ENCODE assay signal across 18 mouse cellular contexts in genomic region chr6:135917676-135918075, GRCm38 (mm10).
DNase-seq lines count a peak whose midpoint lies in the region; ATAC-seq and TF ChIP-seq lines count a peak whose summit lies in the region.
"Had no signal": no experiment of that assay in that cellular context is flagged by ENCODE, and none has a peak within 500 bp of the region (broad histone marks: within the 10 kb centered on the region; RNA-seq: fewer than 3 reads in every experiment).

No protein-coding gene starts in this region.

- TF ChIP-seq POLR2A in brain, embryonic 14.5 days (IDR thresholded peaks at IDR 0.05; ENCODE audit: borderline replicate concordance, extremely low read depth, insufficient read depth, insufficient read length, poor library complexity, severe bottlenecking) = no peak

- H3K4me1 ChIP-seq in forebrain, embryonic 15.5 days = no peaks in the 10 kb centered on the region
- peaks cover 29% of the 10 kb centered on the region for H3K4me1 ChIP-seq in forebrain, embryonic 10.5 days
- H3K4me1 ChIP-seq in kidney, postnatal 0 days (replicated peaks; ENCODE audit: insufficient read depth, low read length) = no peaks in the 10 kb centered on the region
- H3K4me1 ChIP-seq in kidney, embryonic 14.5 days (ENCODE audit: control insufficient read depth, insufficient read depth, low read length) = no peaks in the 10 kb centered on the region
- H3K4me1 ChIP-seq: embryonic facial prominence, embryonic 10.5 days had no signal

- 0 out of 2 replicates have a peak, but pooled peaks have one; percentile 62 for ATAC-seq in forebrain, embryonic 15.5 days (replicated peaks)
- no peak for ATAC-seq in kidney, postnatal 0 days (replicated peaks; ENCODE audit: low FRiP score, low read depth)
- ATAC-seq in kidney, embryonic 14.5 days (ENCODE audit: low FRiP score, low TSS enrichment) = no peak
- ATAC-seq: inflammation-experienced regulatory T-cells, adult 6 months had no signal

- H3K9me3 ChIP-seq in forebrain, embryonic 15.5 days = no peaks in the 10 kb centered on the region
- no peaks in the 10 kb centered on the region for H3K9me3 ChIP-seq in forebrain, embryonic 10.5 days
- H3K9me3 ChIP-seq in kidney, postnatal 0 days (replicated peaks; ENCODE audit: low read length) = no peaks in the 10 kb centered on the region
- H3K9me3 ChIP-seq in kidney, embryonic 14.5 days (ENCODE audit: control insufficient read depth, low read length) = no peaks in the 10 kb centered on the region
- H3K9me3 ChIP-seq: embryonic facial prominence, embryonic 10.5 days had no signal

- no peak overlapping the region for H3K4me2 ChIP-seq in forebrain, embryonic 15.5 days (replicated peaks)
- H3K4me2 ChIP-seq in kidney, postnatal 0 days (ENCODE audit: low read length) = no peak overlapping the region
- H3K4me2 ChIP-seq in kidney, embryonic 14.5 days (replicated peaks; ENCODE audit: low read depth, low read length) = no peak overlapping the region
- H3K4me2 ChIP-seq: liver, embryonic 11.5 days had no signal

- peaks cover under 1% of the 10 kb centered on the region; the same call in 1 of the 2 replicates for H3K36me3 ChIP-seq in forebrain, embryonic 15.5 days
- H3K36me3 ChIP-seq in forebrain, embryonic 10.5 days (replicated peaks) = no peaks in the 10 kb centered on the region
- H3K36me3 ChIP-seq in kidney, postnatal 0 days (ENCODE audit: insufficient read depth, low read length) = no peaks in the 10 kb centered on the region
- H3K36me3 ChIP-seq in kidney, embryonic 14.5 days (ENCODE audit: control insufficient read depth, insufficient read depth, low read length) = no peaks in the 10 kb centered on the region
- H3K36me3 ChIP-seq: embryonic facial prominence, embryonic 10.5 days had no signal

- DNase-seq in forebrain, embryonic 10.5 days (ENCODE audit: extremely low spot score, low spot score) = no peak
- DNase-seq in kidney, postnatal 0 days (ENCODE audit: low spot score) = peak; percentile 67
- DNase-seq in brain, embryonic 14.5 days (ENCODE audit: low read depth) = peak; percentile 51
- DNase-seq in kidney, postnatal 4 days = peak; percentile 13 to 23
- no peak for DNase-seq in gastrocnemius, postnatal 25 days
- DNase-seq: cerebellum, adult 8-10 months; gastrocnemius, postnatal 14 days; left cerebral cortex, postnatal 4 days; lung, adult 2 months; lung, postnatal 36 days; right cerebral cortex, postnatal 25 days; thymus, postnatal 36 days had no signal

- TF ChIP-seq CTCF in kidney, postnatal 0 days (IDR thresholded peaks at IDR 0.05; ENCODE audit: low read depth) = no peak
- TF ChIP-seq CTCF in brain, embryonic 14.5 days (IDR thresholded peaks at IDR 0.05; ENCODE audit: borderline replicate concordance, extremely low read depth, insufficient read depth, insufficient read length) = no peak

- no peak overlapping the region for H3K27ac ChIP-seq in forebrain, embryonic 15.5 days (replicated peaks)
- no peak overlapping the region for H3K27ac ChIP-seq in forebrain, embryonic 10.5 days
- no peak overlapping the region for H3K27ac ChIP-seq in kidney, postnatal 0 days
- H3K27ac ChIP-seq in kidney, embryonic 14.5 days (ENCODE audit: low read depth, low read length) = no peak overlapping the region
- H3K27ac ChIP-seq: embryonic facial prominence, embryonic 10.5 days had no signal

- no peaks in the 10 kb centered on the region for H3K27me3 ChIP-seq in forebrain, embryonic 15.5 days
- no peaks in the 10 kb centered on the region for H3K27me3 ChIP-seq in forebrain, embryonic 10.5 days (ENCODE audit: poor library complexity, severe bottlenecking)
- H3K27me3 ChIP-seq in kidney, postnatal 0 days (ENCODE audit: insufficient read depth, low read length) = no peaks in the 10 kb centered on the region
- H3K27me3 ChIP-seq in kidney, embryonic 14.5 days (ENCODE audit: control insufficient read depth, insufficient read depth, low read length) = no peaks in the 10 kb centered on the region
- H3K27me3 ChIP-seq: CH12.LX had no signal

- H3K9ac ChIP-seq in forebrain, embryonic 15.5 days (replicated peaks) = no peak overlapping the region
- H3K9ac ChIP-seq in kidney, postnatal 0 days (ENCODE audit: low read depth, low read length) = no peak overlapping the region
- no peak overlapping the region for H3K9ac ChIP-seq in kidney, embryonic 14.5 days (ENCODE audit: low read depth, low read length)

- no peak overlapping the region for H3K4me3 ChIP-seq in forebrain, embryonic 15.5 days
- no peak overlapping the region for H3K4me3 ChIP-seq in forebrain, embryonic 10.5 days
- H3K4me3 ChIP-seq in kidney, postnatal 0 days (replicated peaks; ENCODE audit: low read depth, low read length) = no peak overlapping the region
- H3K4me3 ChIP-seq in kidney, embryonic 14.5 days (ENCODE audit: low read length) = no peak overlapping the region
- H3K4me3 ChIP-seq: embryonic facial prominence, embryonic 10.5 days had no signal

Comparison
In these comparisons a context has a peak if more than half of its experiments do, and no peak if none do; other contexts are left out.
1. DNase-seq: peak in kidney, postnatal 0 days (single experiment), brain, embryonic 14.5 days (single experiment) and kidney, postnatal 4 days (2 of 2); none in forebrain, embryonic 10.5 days (single experiment) and gastrocnemius, postnatal 25 days (single experiment).